Mouse (Mus musculus) neural tube, embryonic 15.5 days (tissue): ENCODE results near the gene Gdf3. TPM values are rescaled to one million over a fixed set of nuclear protein-coding genes. Genes with fewer than 3 reads are reported as not detected.

ENCODE experiments used
- ATAC-seq: fragments of 200-750 bp; cut with Nextera tagmentation; 2 replicates; pipeline ENCODE4 v1.8.0; 2017; ENCODE audit warnings: mild to moderate bottlenecking, moderate TSS enrichment, moderate library complexity; ENCODE audit not compliant: low FRiP score
- H3K27ac ChIP-seq: fragments of 300-500 bp; sonication (generic); replicated peaks from 2 replicates; pipeline ENCODE4 v1.5.1; 2015; ENCODE audit warnings: mild to moderate bottlenecking, inconsistent platforms
- H3K27me3 ChIP-seq: fragments of 300-500 bp; sonication (generic); replicated peaks from 2 replicates; pipeline ENCODE4 v1.6.1; 2015; ENCODE audit warnings: inconsistent platforms
- H3K36me3 ChIP-seq: fragments of 300-500 bp; sonication (generic); 2 replicates; pipeline ENCODE4 v1.6.1; 2015; ENCODE audit warnings: inconsistent platforms
- H3K4me1 ChIP-seq: fragments of 300-500 bp; sonication (generic); 2 replicates; pipeline ENCODE4 v1.6.1; 2015; ENCODE audit warnings: inconsistent platforms
- H3K4me2 ChIP-seq: fragments of 300-500 bp; sonication (generic); 2 replicates; pipeline ENCODE4 v1.6.1; 2015; ENCODE audit warnings: inconsistent platforms, mild to moderate bottlenecking, moderate library complexity
- H3K4me3 ChIP-seq: fragments of 300-500 bp; sonication (generic); replicated peaks from 2 replicates; pipeline ENCODE4 v1.5.1; 2015; ENCODE audit warnings: mild to moderate bottlenecking, inconsistent platforms
- H3K9ac ChIP-seq: fragments of 300-500 bp; sonication (generic); replicated peaks from 2 replicates; pipeline ENCODE4 v1.6.1; 2015; ENCODE audit warnings: mild to moderate bottlenecking, inconsistent platforms
- H3K9me3 ChIP-seq: fragments of 300-500 bp; sonication (generic); replicated peaks from 2 replicates; pipeline ENCODE4 v1.6.1; 2016; ENCODE audit warnings: inconsistent platforms
- WGBS: fragments of 180-500 bp; shearing (Covaris S2); methylation state at CpG from one replicate; pipeline ENCODE4 v1.1.7; 2015; ENCODE audit warnings: mixed read lengths; 5-methylcytosine and 5-hydroxymethylcytosine counted together
- polyA plus RNA-seq: library from polyadenylated mRNA; unstranded; fragments of >200 nt; fragmentation: Nextera tagmentation; extraction: Ambion mirVana; gene quantifications from 2 replicates; pipeline ENCODE4 v1.2.1, GENCODE M21; 2015

The Gdf3 gene
- polyA plus RNA-seq, 1 experiment from 2014 or later = 0.09 TPM

DNA sequence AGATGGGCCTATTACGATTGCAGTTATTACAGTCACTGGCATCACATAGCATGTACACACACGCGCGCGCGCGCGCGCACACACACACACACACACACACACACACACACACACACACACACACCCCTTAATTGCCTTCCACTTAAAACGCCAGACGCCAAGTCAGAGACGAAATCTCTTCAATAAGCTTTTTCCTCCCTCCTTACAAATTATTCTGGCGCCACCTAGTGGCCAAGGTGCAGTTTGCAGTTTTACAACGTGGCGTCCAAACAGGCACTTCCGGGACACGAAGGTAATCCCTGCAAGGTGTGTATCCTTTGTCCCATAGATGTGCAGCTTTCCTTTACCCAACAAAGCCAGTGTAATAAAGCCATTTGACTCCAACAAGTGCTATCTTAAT lies 49.5 kb downstream of the Gdf3 start:
- ATAC-seq = peak; percentile 23
- no peak overlapping the region; the same call in 1 of the 2 replicates for H3K4me3 ChIP-seq
- WGBS = 9% methylated on average over 17 of the region's 17 CpGs
- H3K27me3 ChIP-seq = 0 out of 2 replicates have a peak, but pooled peaks cover 3% of the 10 kb centered on the region
- H3K4me2 ChIP-seq = peak overlapping the region; percentile 45
- no peak overlapping the region for H3K27ac ChIP-seq
- H3K4me1 ChIP-seq = peaks cover 11% of the 10 kb centered on the region
- H3K9me3 ChIP-seq = no peaks in the 10 kb centered on the region
- H3K36me3 ChIP-seq = no peaks in the 10 kb centered on the region
- H3K9ac ChIP-seq = no peak overlapping the region

DNA sequence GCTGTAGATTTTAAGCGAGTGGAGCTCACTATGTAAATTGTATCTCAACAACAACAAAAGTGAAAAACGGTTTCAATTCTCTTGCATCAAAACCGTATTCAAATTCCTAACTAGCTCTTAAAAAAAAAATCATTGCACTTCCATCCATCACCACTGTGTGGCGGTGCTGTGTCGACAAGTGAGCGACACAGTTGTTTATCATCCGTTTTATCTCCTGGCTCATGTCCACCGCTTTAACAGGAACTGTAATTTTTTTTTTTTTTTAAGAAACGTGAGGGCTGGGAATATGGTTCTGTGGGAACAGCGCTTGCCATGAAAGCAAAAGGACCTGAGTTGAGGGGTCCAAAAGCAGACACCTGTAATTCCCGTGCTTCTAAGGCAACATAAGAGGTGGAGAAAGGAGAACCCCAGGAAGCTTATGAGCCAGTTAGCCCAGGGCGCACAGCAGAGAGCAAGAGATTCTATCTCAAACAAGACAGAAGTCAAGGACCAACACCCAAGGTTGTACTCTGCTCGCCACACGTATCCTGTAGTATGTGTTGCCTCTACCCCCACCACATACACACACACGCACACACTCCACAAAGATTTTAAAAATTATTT lies 52.8 kb downstream of the Gdf3 start:
- WGBS = 23% methylated on average over 15 of the region's 15 CpGs
- H3K9ac ChIP-seq = no peak overlapping the region
- H3K4me1 ChIP-seq = peaks cover 7% of the 10 kb centered on the region
- H3K9me3 ChIP-seq = no peaks in the 10 kb centered on the region
- no peak overlapping the region for H3K27ac ChIP-seq
- H3K27me3 ChIP-seq = 0 out of 2 replicates have a peak, but pooled peaks cover 3% of the 10 kb centered on the region
- no peak for ATAC-seq
- peak overlapping the region; percentile 51 for H3K4me2 ChIP-seq
- no peaks in the 10 kb centered on the region for H3K36me3 ChIP-seq
- peak overlapping the region; percentile 20; the same call in 1 of the 2 replicates for H3K4me3 ChIP-seq

Other genes with a start within 250 kb of the Gdf3 start
- 84.9 and 103 TPM in 2 replicates for gene Rimklb, start 111.3 kb downstream of the Gdf3 start, polyA plus RNA-seq
- gene Mfap5, start 104.2 kb downstream of the Gdf3 start, polyA plus RNA-seq = 10.0 and 11.3 TPM in 2 replicates
- 0.51 and 0.54 TPM in 2 replicates for gene Aicda, start 56.3 kb downstream of the Gdf3 start, polyA plus RNA-seq
- 1.7 and 2.7 TPM in 2 replicates for gene Apobec1, start 7.6 kb downstream of the Gdf3 start, polyA plus RNA-seq
- not detected in 2 replicates for gene Dppa3, start 16.3 kb upstream of the Gdf3 start, polyA plus RNA-seq
- gene Nanog, start 97.4 kb upstream of the Gdf3 start, polyA plus RNA-seq = 0.11 TPM in 1 of 2 replicates, not detected in the other
- gene Slc2a3, start 191.6 kb upstream of the Gdf3 start, polyA plus RNA-seq = 47.9 and 50.6 TPM in 2 replicates
- gene Foxj2, start 209.8 kb upstream of the Gdf3 start, polyA plus RNA-seq = 7.1 and 7.4 TPM in 2 replicates
- 2.1 and 2.2 TPM in 2 replicates for gene C3ar1, start 246.1 kb upstream of the Gdf3 start, polyA plus RNA-seq